Mouse (Mus musculus) thymus, postnatal 10 days (tissue): ENCODE measurements at regions not wholly inside any gene's neighbourhood (a gene's known extent, or its start where the extent isn't known, plus 50 kb on each side); places are given as distances from the start of the nearest gene placed in this dataset.

Experiments used
- DNase-seq, 2 experiments: peaks; one replicate each; pipeline ENCODE4 v3.0.0; 2021; ENCODE audit warnings: low spot score in 2 of 2

GRCm38 (mm10) chr2:45369432-45369831 lies 252.2 kb upstream of the Zeb2 start:
- no peak for DNase-seq

GRCm38 (mm10) chr2:45367436-45368193 lies 250.4 kb upstream of the Zeb2 start:
- no peak for DNase-seq

- no peak for DNase-seq
Observed at GRCm38 (mm10) chr2:45357266-45357665, 240.1 kb upstream of the Zeb2 start.

- DNase-seq = no peak
Observed at GRCm38 (mm10) chr2:45356558-45357170, 239.5 kb upstream of the Zeb2 start.

GRCm38 (mm10) chr2:45356021-45356420 lies 238.8 kb upstream of the Zeb2 start:
- DNase-seq = no peak

GRCm38 (mm10) chr2:45351529-45352133 lies 234.4 kb upstream of the Zeb2 start:
- DNase-seq = no peak

GRCm38 (mm10) chr2:45346358-45346757 lies 229.2 kb upstream of the Zeb2 start:
- no peak for DNase-seq

GRCm38 (mm10) chr2:45339866-45340265 lies 222.7 kb upstream of the Zeb2 start:
- no peak for DNase-seq

GRCm38 (mm10) chr2:45338809-45339208 lies 221.6 kb upstream of the Zeb2 start:
- DNase-seq = no peak

- DNase-seq = no peak
Observed at GRCm38 (mm10) chr2:45316945-45317565, 199.9 kb upstream of the Zeb2 start.

- no peak for DNase-seq
Observed at GRCm38 (mm10) chr2:45287530-45288009, 170.4 kb upstream of the Zeb2 start.

GRCm38 (mm10) chr2:45283811-45284210 lies 166.6 kb upstream of the Zeb2 start:
- DNase-seq = no peak

- DNase-seq = no peak
Observed at GRCm38 (mm10) chr2:45279490-45279889, 162.3 kb upstream of the Zeb2 start.

- no peak for DNase-seq
Observed at GRCm38 (mm10) chr2:45277602-45278001, 160.4 kb upstream of the Zeb2 start.

GRCm38 (mm10) chr2:45276703-45277102 lies 159.5 kb upstream of the Zeb2 start:
- DNase-seq = no peak

GRCm38 (mm10) chr2:45270035-45270434 lies 152.8 kb upstream of the Zeb2 start:
- DNase-seq = no peak

GRCm38 (mm10) chr2:45265819-45266218 lies 148.6 kb upstream of the Zeb2 start:
- no peak for DNase-seq

- DNase-seq = no peak
Observed at GRCm38 (mm10) chr2:45261949-45262348, 144.8 kb upstream of the Zeb2 start.

- no peak for DNase-seq
Observed at GRCm38 (mm10) chr2:45258897-45259296, 141.7 kb upstream of the Zeb2 start.

GRCm38 (mm10) chr2:45256373-45256772 lies 139.2 kb upstream of the Zeb2 start:
- no peak for DNase-seq

- no peak for DNase-seq
Observed at GRCm38 (mm10) chr2:45253936-45254335, 136.7 kb upstream of the Zeb2 start.

GRCm38 (mm10) chr2:45252321-45252720 lies 135.1 kb upstream of the Zeb2 start:
- DNase-seq = no peak
